Mouse (Mus musculus): ENCODE data around the gene Sgsm1. TPM values are rescaled to one million over a fixed set of nuclear protein-coding genes. Genes with fewer than 3 reads are reported as not detected.
A peak's percentile ranks its signal among the peaks of the same experiment; 100 is the strongest.

Sgsm1 gene
- polyA plus RNA-seq, 1 experiment = 3.5 TPM

DNA sequence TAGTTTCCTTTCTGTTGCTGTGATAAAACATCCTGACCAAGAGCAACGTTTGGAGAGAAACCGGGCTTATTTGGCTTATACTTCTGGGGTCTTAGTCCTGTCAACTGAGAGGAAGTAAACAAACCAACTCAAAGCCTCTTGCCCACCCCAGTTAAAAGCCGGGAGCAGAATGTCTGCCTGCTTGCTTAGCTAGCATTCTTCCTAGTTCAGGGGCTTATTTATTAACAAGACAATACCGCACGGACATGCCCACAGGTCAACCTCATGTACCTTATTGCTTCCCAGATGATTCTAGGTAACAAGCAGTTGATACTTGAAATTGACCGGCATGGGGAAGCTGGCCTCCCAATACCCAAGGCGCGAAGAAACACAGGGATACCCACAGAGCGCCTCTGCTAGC is 25.7 kb upstream of the Sgsm1 start:
- H3K4me1 ChIP-seq (ENCODE audit: control insufficient read depth, insufficient read depth, low read length) = no peaks in the 10 kb centered on the region
- H3K36me3 ChIP-seq (ENCODE audit: control insufficient read depth, insufficient read depth, low read length) = no peaks in the 10 kb centered on the region
- DNase-seq = peak; percentile 49
- no peaks in the 10 kb centered on the region; the same call in 1 of the 2 replicates for H3K27me3 ChIP-seq (replicated peaks; ENCODE audit: control insufficient read depth, insufficient read depth, low read length)
- no peak overlapping the region for H3K4me3 ChIP-seq (ENCODE audit: insufficient read depth, low read depth, low read length)
- 40% methylated on average over 9 of the region's 9 CpGs for WGBS
- TF ChIP-seq POLR2A (IDR thresholded peaks at IDR 0.05; ENCODE audit: low read depth, low read length) = no peak
- TF ChIP-seq CTCF (conservative IDR thresholded peaks at IDR 0.05; ENCODE audit: insufficient read depth, insufficient read length, low read depth, low read length) = no peak
- H3K27ac ChIP-seq (ENCODE audit: insufficient read depth, low read depth, low read length) = no peak overlapping the region

- Histone ChIP-seq H3K27me3 (replicated peaks; ENCODE audit: control insufficient read depth, insufficient read depth, low read length) (no peaks in the 10 kb centered on the region; the same call in 1 of the 2 replicates), H3K4me1 (ENCODE audit: control insufficient read depth, insufficient read depth, low read length) (no peaks in the 10 kb centered on the region), H3K4me3 (ENCODE audit: insufficient read depth, low read depth, low read length) (no peak overlapping the region), H3K36me3 (ENCODE audit: control insufficient read depth, insufficient read depth, low read length) (no peaks in the 10 kb centered on the region), H3K27ac (ENCODE audit: insufficient read depth, low read depth, low read length) (no peak overlapping the region)
- no peak for TF ChIP-seq CTCF (conservative IDR thresholded peaks at IDR 0.05; ENCODE audit: insufficient read depth, insufficient read length, low read depth, low read length)
- TF ChIP-seq POLR2A (IDR thresholded peaks at IDR 0.05; ENCODE audit: low read depth, low read length) = no peak
- 1% methylated on average over 17 of the region's 17 CpGs for WGBS
- no peak for DNase-seq
Observed at GRCm38 (mm10) chr5:113335732-113336131, 25.1 kb upstream of the Sgsm1 start.

- H3K36me3 ChIP-seq (ENCODE audit: control insufficient read depth, insufficient read depth, low read length) = no peaks in the 10 kb centered on the region
- no peak overlapping the region for H3K4me3 ChIP-seq (ENCODE audit: insufficient read depth, low read depth, low read length)
- H3K4me1 ChIP-seq (ENCODE audit: control insufficient read depth, insufficient read depth, low read length) = no peaks in the 10 kb centered on the region
- DNase-seq = no peak
- WGBS = 8% methylated on average over 34 of the region's 34 CpGs
- TF ChIP-seq CTCF (conservative IDR thresholded peaks at IDR 0.05; ENCODE audit: insufficient read depth, insufficient read length, low read depth, low read length) = no peak
- no peak for TF ChIP-seq POLR2A (IDR thresholded peaks at IDR 0.05; ENCODE audit: low read depth, low read length)
- no peaks in the 10 kb centered on the region; the same call in 1 of the 2 replicates for H3K27me3 ChIP-seq (replicated peaks; ENCODE audit: control insufficient read depth, insufficient read depth, low read length)
- H3K27ac ChIP-seq (ENCODE audit: insufficient read depth, low read depth, low read length) = no peak overlapping the region
Observed at GRCm38 (mm10) chr5:113334621-113335530, 24.3 kb upstream of the Sgsm1 start.

GRCm38 (mm10) chr5:113332899-113333298 is 22.3 kb upstream of the Sgsm1 start:
- TF ChIP-seq POLR2A (IDR thresholded peaks at IDR 0.05; ENCODE audit: low read depth, low read length) (no peak), CTCF (conservative IDR thresholded peaks at IDR 0.05; ENCODE audit: insufficient read depth, insufficient read length, low read depth, low read length) (no peak)
- Histone ChIP-seq H3K27ac (ENCODE audit: insufficient read depth, low read depth, low read length) (no peak overlapping the region), H3K27me3 (replicated peaks; ENCODE audit: control insufficient read depth, insufficient read depth, low read length) (no peaks in the 10 kb centered on the region; the same call in 1 of the 2 replicates), H3K36me3 (ENCODE audit: control insufficient read depth, insufficient read depth, low read length) (no peaks in the 10 kb centered on the region), H3K4me1 (ENCODE audit: control insufficient read depth, insufficient read depth, low read length) (no peaks in the 10 kb centered on the region), H3K4me3 (ENCODE audit: insufficient read depth, low read depth, low read length) (no peak overlapping the region)
- WGBS = 60% methylated on average over 4 of the region's 4 CpGs
- DNase-seq = no peak

- TF ChIP-seq CTCF (conservative IDR thresholded peaks at IDR 0.05; ENCODE audit: insufficient read depth, insufficient read length, low read depth, low read length) (peak; percentile 34; the same call in 1 of the 2 replicates), POLR2A (IDR thresholded peaks at IDR 0.05; ENCODE audit: low read depth, low read length) (no peak)
- Histone ChIP-seq H3K27ac (ENCODE audit: insufficient read depth, low read depth, low read length) (no peak overlapping the region), H3K4me3 (ENCODE audit: insufficient read depth, low read depth, low read length) (no peak overlapping the region), H3K36me3 (ENCODE audit: control insufficient read depth, insufficient read depth, low read length) (no peaks in the 10 kb centered on the region), H3K4me1 (ENCODE audit: control insufficient read depth, insufficient read depth, low read length) (no peaks in the 10 kb centered on the region), H3K27me3 (replicated peaks; ENCODE audit: control insufficient read depth, insufficient read depth, low read length) (no peaks in the 10 kb centered on the region; the same call in 1 of the 2 replicates)
- WGBS = 41% methylated on average over 12 of the region's 12 CpGs
- DNase-seq = peak; percentile 13
Observed at GRCm38 (mm10) chr5:113332239-113332638, 21.7 kb upstream of the Sgsm1 start.

DNA sequence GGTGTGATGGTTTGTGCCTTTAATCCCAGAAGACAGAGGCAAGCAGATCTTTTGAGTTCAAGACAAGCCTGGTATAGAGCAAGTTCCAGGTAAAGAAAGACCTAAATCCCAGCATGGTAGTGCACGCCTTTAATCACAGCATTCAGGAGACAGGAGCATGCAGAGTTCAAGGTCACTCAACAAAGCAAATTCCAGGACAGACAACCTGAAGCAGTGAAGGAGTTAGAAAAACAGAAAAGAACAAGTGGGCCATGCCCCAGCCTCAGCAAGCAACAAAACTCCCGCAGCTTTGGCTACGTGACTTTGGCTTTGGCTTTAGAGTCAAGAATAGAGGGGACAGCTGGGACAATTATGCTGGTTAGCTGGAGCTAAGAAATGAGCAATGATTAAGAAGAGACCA is 19.6 kb upstream of the Sgsm1 start:
- 86% methylated on average over 3 of the region's 3 CpGs for WGBS
- Histone ChIP-seq H3K27ac (ENCODE audit: insufficient read depth, low read depth, low read length) (no peak overlapping the region), H3K36me3 (ENCODE audit: control insufficient read depth, insufficient read depth, low read length) (no peaks in the 10 kb centered on the region), H3K4me3 (ENCODE audit: insufficient read depth, low read depth, low read length) (no peak overlapping the region), H3K27me3 (replicated peaks; ENCODE audit: control insufficient read depth, insufficient read depth, low read length) (no peaks in the 10 kb centered on the region; the same call in 1 of the 2 replicates), H3K4me1 (ENCODE audit: control insufficient read depth, insufficient read depth, low read length) (no peaks in the 10 kb centered on the region)
- no peak for DNase-seq
- TF ChIP-seq POLR2A (IDR thresholded peaks at IDR 0.05; ENCODE audit: low read depth, low read length) = no peak
- TF ChIP-seq CTCF (conservative IDR thresholded peaks at IDR 0.05; ENCODE audit: insufficient read depth, insufficient read length, low read depth, low read length) = no peak

DNA sequence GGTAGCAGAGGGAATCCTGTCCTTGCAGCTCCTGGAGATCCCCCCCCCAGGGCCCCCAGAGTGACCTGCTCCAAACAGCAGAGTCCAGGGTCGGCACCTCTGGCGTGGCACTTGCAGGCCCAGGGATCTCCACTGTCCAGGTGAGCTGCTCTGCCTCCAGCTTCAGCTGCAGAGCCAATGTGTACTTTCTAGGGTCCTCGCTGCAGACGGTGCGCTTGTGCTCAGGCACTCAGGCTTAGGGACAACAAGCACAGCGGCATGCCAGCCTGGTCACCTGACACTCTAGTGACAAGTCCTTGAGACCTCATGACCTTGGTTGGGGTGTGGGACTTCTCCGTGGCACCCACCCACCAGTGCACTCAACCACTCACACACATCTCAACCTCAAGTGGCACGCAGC is 18.9 kb upstream of the Sgsm1 start:
- TF ChIP-seq POLR2A (IDR thresholded peaks at IDR 0.05; ENCODE audit: low read depth, low read length) = no peak
- H3K4me1 ChIP-seq (ENCODE audit: control insufficient read depth, insufficient read depth, low read length) = no peaks in the 10 kb centered on the region
- no peaks in the 10 kb centered on the region for H3K36me3 ChIP-seq (ENCODE audit: control insufficient read depth, insufficient read depth, low read length)
- no peak overlapping the region for H3K27ac ChIP-seq (ENCODE audit: insufficient read depth, low read depth, low read length)
- no peak overlapping the region for H3K4me3 ChIP-seq (ENCODE audit: insufficient read depth, low read depth, low read length)
- 91% methylated on average over 8 of the region's 8 CpGs for WGBS
- no peak for DNase-seq
- no peaks in the 10 kb centered on the region; the same call in 1 of the 2 replicates for H3K27me3 ChIP-seq (replicated peaks; ENCODE audit: control insufficient read depth, insufficient read depth, low read length)
